Mouse (Mus musculus) thymus, adult 2 months (tissue): ENCODE results near the gene Six1.

Experiments
- CTCF ChIP-seq: fragments of 200-500 bp; IDR thresholded peaks from 2 replicates; pipeline ENCODE4 v1.5.1; 2012; ENCODE audit warnings: mild to moderate bottlenecking, control low read depth, low read length, moderate library complexity, borderline replicate concordance; ENCODE audit not compliant: control insufficient read depth, poor library complexity, insufficient read depth; ENCODE audit errors: extremely low read depth
- POLR2A ChIP-seq: fragments of 200-500 bp; IDR thresholded peaks from 2 replicates; pipeline ENCODE4 v1.6.1; 2012; ENCODE audit warnings: mild to moderate bottlenecking, low read length, control low read depth, moderate library complexity; ENCODE audit not compliant: control insufficient read depth, poor library complexity, insufficient read depth; ENCODE audit errors: extremely low read depth

DNA sequence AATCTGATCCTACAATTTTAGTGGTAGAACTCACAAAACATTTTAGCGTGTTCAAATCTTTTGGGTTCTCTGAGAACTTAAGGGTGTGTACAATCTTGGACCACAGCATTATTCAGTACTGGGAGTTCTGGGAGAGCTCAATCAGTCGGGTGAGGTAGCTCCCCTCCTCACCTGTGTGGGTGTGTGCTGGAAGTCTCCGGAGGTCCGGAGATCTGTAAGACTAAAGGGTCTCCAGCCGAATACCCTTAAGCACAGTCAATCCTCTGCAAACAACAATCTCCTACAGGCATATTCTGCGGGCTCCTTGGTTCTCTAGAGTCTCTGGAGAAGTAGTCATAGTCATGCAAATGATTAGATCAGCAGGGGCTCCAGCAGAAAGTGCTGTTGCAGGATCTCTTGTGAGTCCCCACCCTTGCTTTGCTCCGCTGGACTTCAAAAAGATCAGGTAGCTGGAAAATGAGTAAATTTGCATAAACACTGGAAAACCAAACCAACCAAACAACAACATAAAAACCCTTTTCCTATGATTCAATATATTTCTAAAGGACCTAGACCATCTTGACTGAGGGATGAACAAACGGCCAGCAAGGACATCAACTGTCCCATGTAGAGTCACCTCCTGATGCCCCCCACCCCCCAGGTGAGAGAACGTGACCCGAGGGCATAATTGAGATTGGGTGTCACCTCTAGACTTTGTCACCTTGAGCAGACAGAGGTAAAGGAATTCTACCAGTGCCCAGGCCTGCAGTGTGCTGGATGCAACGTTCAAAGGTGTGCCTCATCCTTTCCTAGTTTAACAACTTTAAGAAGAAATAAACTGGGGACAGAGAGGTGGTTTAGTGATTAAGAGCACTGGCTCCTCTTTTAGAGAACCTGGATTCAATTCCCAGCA is 32.3 kb upstream of the Six1 start:
- TF ChIP-seq CTCF = no peak
- no peak for TF ChIP-seq POLR2A
